Mouse (Mus musculus) liver, adult 2 months (tissue): ENCODE measurements around the gene Aup1.

Experiments
- CTCF ChIP-seq: fragments of 200-500 bp; IDR thresholded peaks from 2 replicates; pipeline ENCODE4 v1.5.1; 2011; ENCODE audit warnings: low read depth, low read length, control low read depth
- POLR2A ChIP-seq: fragments of 200-500 bp; IDR thresholded peaks from 2 replicates; pipeline ENCODE4 v1.6.1; 2011; ENCODE audit warnings: low read length, control low read depth; ENCODE audit not compliant: insufficient read depth; ENCODE audit errors: extremely low read depth

DNA sequence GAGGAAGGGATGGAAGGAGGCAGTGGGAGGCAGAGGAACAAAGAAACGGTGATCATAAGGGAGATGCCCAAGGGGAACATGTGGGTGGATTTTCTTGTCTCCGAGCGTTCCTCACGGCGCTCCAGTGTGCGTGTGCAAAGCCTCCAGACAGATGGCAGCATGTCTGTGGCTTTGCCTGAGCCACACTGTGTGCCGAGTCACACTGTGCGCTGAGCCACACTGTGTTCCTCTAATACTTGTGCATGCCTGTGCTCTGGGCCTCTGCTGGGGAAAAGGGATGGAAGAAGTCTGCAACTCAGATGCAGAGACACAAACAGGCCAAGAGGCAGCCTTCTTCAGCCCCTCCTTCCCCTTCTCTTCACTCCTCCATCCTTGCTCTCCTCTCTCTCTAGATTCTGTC is 27.0 kb upstream of the Aup1 start:
- TF ChIP-seq CTCF (no peak), POLR2A (no peak)
